Mouse (Mus musculus) MEL (cell line): ENCODE measurements around the gene Col7a1. TPM values are rescaled to one million over a fixed set of nuclear protein-coding genes. Genes with fewer than 3 reads are reported as not detected.

Experiments used
- DNase-seq: peaks from one replicate; pipeline ENCODE4 v3.0.0; 2011; ENCODE audit warnings: low read depth, low spot score
- H3K27ac ChIP-seq: 2 replicates; pipeline ENCODE4 v1.5.1; 2012; ENCODE audit warnings: low read depth, mild to moderate bottlenecking, control low read depth, low read length, moderate library complexity; ENCODE audit not compliant: control insufficient read depth
- H3K27me3 ChIP-seq, 2 experiments: fragments of 150-350 bp in 1 of 2; sonication (generic) in 1 of 2; 2 replicates each; pipeline ENCODE4 v1.6.1; 2012; ENCODE audit warnings: low read length in 2 of 2, mild to moderate bottlenecking in 2 of 2, improper control_type of control experiment in 1 of 2, moderate library complexity in 1 of 2; ENCODE audit not compliant: insufficient read depth in 2 of 2, control insufficient read depth in 1 of 2
- H3K36me3 ChIP-seq, 2 experiments: 2 replicates each; pipeline ENCODE4 v1.6.1; 2012 to 2014; ENCODE audit warnings: low read length in 2 of 2, improper control_type of control experiment in 1 of 2, inconsistent platforms in 1 of 2, mild to moderate bottlenecking in 1 of 2; ENCODE audit not compliant: insufficient read depth in 2 of 2, control insufficient read depth in 1 of 2
- H3K4me1 ChIP-seq, 2 experiments: fragments of 150-350 bp in 1 of 2; sonication (generic) in 1 of 2; 2 replicates each; pipeline ENCODE4 v1.6.1; 2012; ENCODE audit warnings: low read length in 2 of 2, improper control_type of control experiment in 1 of 2, mild to moderate bottlenecking in 1 of 2; ENCODE audit not compliant: insufficient read depth in 2 of 2, control insufficient read depth in 1 of 2
- H3K4me3 ChIP-seq, 2 experiments: fragments of 150-350 bp in 1 of 2; sonication (generic) in 1 of 2; 2 replicates each; pipeline ENCODE4 v1.5.1; 2012; ENCODE audit warnings: low read depth in 2 of 2, low read length in 2 of 2, mild to moderate bottlenecking in 2 of 2, moderate library complexity in 2 of 2, control low read depth in 1 of 2, improper control_type of control experiment in 1 of 2; ENCODE audit not compliant: control insufficient read depth in 1 of 2, insufficient read depth in 1 of 2
- H3K79me2 ChIP-seq: 2 replicates; pipeline ENCODE4 v1.6.1; 2012; ENCODE audit warnings: mild to moderate bottlenecking, low read length, moderate library complexity; ENCODE audit not compliant: control insufficient read depth, poor library complexity, insufficient read depth
- H3K9ac ChIP-seq: 2 replicates; pipeline ENCODE4 v1.6.1; 2012; ENCODE audit warnings: low read depth, mild to moderate bottlenecking, control low read depth, low read length, moderate library complexity; ENCODE audit not compliant: control insufficient read depth, poor library complexity, severe bottlenecking
- H3K9me3 ChIP-seq: fragments of 150-350 bp; sonication (generic); replicated peaks from 2 replicates; pipeline ENCODE4 v1.6.1; 2012; ENCODE audit warnings: mild to moderate bottlenecking, low read length, improper control_type of control experiment, moderate library complexity; ENCODE audit not compliant: insufficient read depth
- BHLHE40 ChIP-seq: IDR thresholded peaks from 2 replicates; pipeline ENCODE4 v1.6.1; 2012; ENCODE audit warnings: low read depth, mild to moderate bottlenecking, inconsistent platforms, low read length, improper control_type of control experiment, borderline replicate concordance
- CHD2 ChIP-seq: IDR thresholded peaks from 2 replicates; pipeline ENCODE4 v1.6.1; 2011; ENCODE audit warnings: low read length, improper control_type of control experiment
- CTCF ChIP-seq, 3 experiments: IDR thresholded peaks in 2 of 3; conservative IDR thresholded peaks in 1 of 3; 2 replicates each; pipeline ENCODE4 v1.5.1; 2011 to 2012; ENCODE audit warnings: low read length in 3 of 3, low read depth in 2 of 3, mild to moderate bottlenecking in 2 of 3, improper control_type of control experiment in 1 of 3, inconsistent platforms in 1 of 3, mixed read lengths in 1 of 3, moderate library complexity in 1 of 3; ENCODE audit not compliant: control insufficient read depth in 1 of 3, insufficient read depth in 1 of 3, poor library complexity in 1 of 3, severe bottlenecking in 1 of 3
- EP300 ChIP-seq, 2 experiments: IDR thresholded peaks; 2 replicates each; pipeline ENCODE4 v1.6.1; 2011; ENCODE audit warnings: improper control_type of control experiment in 2 of 2, low read length in 2 of 2, low read depth in 1 of 2, mild to moderate bottlenecking in 1 of 2
- ETS1 ChIP-seq: IDR thresholded peaks from 2 replicates; pipeline ENCODE4 v1.6.1; 2012; ENCODE audit warnings: low read depth, mild to moderate bottlenecking, inconsistent platforms, low read length, improper control_type of control experiment, moderate library complexity
- GATA1 ChIP-seq: IDR thresholded peaks from 2 replicates; pipeline ENCODE4 v1.6.1; 2011; ENCODE audit warnings: low read depth, low read length, improper control_type of control experiment
- HCFC1 ChIP-seq: IDR thresholded peaks from 2 replicates; pipeline ENCODE4 v1.6.1; 2012; ENCODE audit warnings: low read depth, mild to moderate bottlenecking, inconsistent platforms, low read length, improper control_type of control experiment, moderate library complexity
- JUND ChIP-seq: IDR thresholded peaks from 2 replicates; pipeline ENCODE4 v1.6.1; 2011; ENCODE audit warnings: low read depth, mild to moderate bottlenecking, improper control_type of control experiment, low read length
- MAFK ChIP-seq: IDR thresholded peaks from 2 replicates; pipeline ENCODE4 v1.6.1; 2011; ENCODE audit warnings: low read depth, mild to moderate bottlenecking, low read length, improper control_type of control experiment, borderline replicate concordance
- MAX ChIP-seq: IDR thresholded peaks from 2 replicates; pipeline ENCODE4 v1.6.1; 2011; ENCODE audit warnings: low read length, improper control_type of control experiment
- MEF2A ChIP-seq: IDR thresholded peaks from 2 replicates; pipeline ENCODE4 v1.6.1; 2014; ENCODE audit warnings: low read depth, mild to moderate bottlenecking, inconsistent platforms, low read length, improper control_type of control experiment; ENCODE audit not compliant: poor library complexity, insufficient replicate concordance, severe bottlenecking; ENCODE audit errors: extremely low read depth
- MYB ChIP-seq: IDR thresholded peaks from 2 replicates; pipeline ENCODE4 v1.6.1; 2011; ENCODE audit warnings: mild to moderate bottlenecking, low read depth, low read length, improper control_type of control experiment
- MYC ChIP-seq: IDR thresholded peaks from 2 replicates; pipeline ENCODE4 v1.6.1; 2011; ENCODE audit warnings: low read depth, mild to moderate bottlenecking, low read length, improper control_type of control experiment, moderate library complexity
- NRF1 ChIP-seq: IDR thresholded peaks from 2 replicates; pipeline ENCODE4 v1.6.1; 2014; ENCODE audit warnings: low read depth, mild to moderate bottlenecking, inconsistent platforms, low read length, improper control_type of control experiment, moderate library complexity; ENCODE audit not compliant: poor library complexity, insufficient read depth, severe bottlenecking
- POLR2AphosphoS5 ChIP-seq: IDR thresholded peaks from 2 replicates; pipeline ENCODE4 v1.6.1; 2012; ENCODE audit warnings: low read depth, borderline replicate concordance, mild to moderate bottlenecking, inconsistent platforms, low read length, moderate library complexity, mixed read lengths
- RAD21 ChIP-seq: IDR thresholded peaks from 2 replicates; pipeline ENCODE4 v1.6.1; 2011; ENCODE audit warnings: mild to moderate bottlenecking, low read depth, low read length, improper control_type of control experiment
- RCOR1 ChIP-seq: IDR thresholded peaks from 2 replicates; pipeline ENCODE4 v1.6.1; 2012; ENCODE audit warnings: low read depth, mild to moderate bottlenecking, inconsistent platforms, low read length, improper control_type of control experiment
- TAL1 ChIP-seq: IDR thresholded peaks from 2 replicates; pipeline ENCODE4 v1.6.1; 2012; ENCODE audit warnings: mild to moderate bottlenecking, inconsistent platforms, low read length, moderate library complexity, mixed read lengths
- TCF12 ChIP-seq: IDR thresholded peaks from 2 replicates; pipeline ENCODE4 v1.6.1; 2014; ENCODE audit warnings: low read depth, mild to moderate bottlenecking, inconsistent platforms, low read length, improper control_type of control experiment, moderate library complexity
- USF1 ChIP-seq: IDR thresholded peaks from 2 replicates; pipeline ENCODE4 v1.6.1; 2014; ENCODE audit warnings: low read depth, mild to moderate bottlenecking, inconsistent platforms, low read length, improper control_type of control experiment, moderate library complexity
- USF2 ChIP-seq, 2 experiments: IDR thresholded peaks; 2 replicates each; pipeline ENCODE4 v1.6.1; 2011 to 2012; ENCODE audit warnings: improper control_type of control experiment in 2 of 2, low read length in 2 of 2, borderline replicate concordance in 1 of 2, inconsistent platforms in 1 of 2, low read depth in 1 of 2, mild to moderate bottlenecking in 1 of 2; ENCODE audit not compliant: insufficient read depth in 1 of 2
- ZMIZ1 ChIP-seq: IDR thresholded peaks from 2 replicates; pipeline ENCODE4 v1.6.1; 2012; ENCODE audit warnings: low read depth, mild to moderate bottlenecking, inconsistent platforms, low read length, improper control_type of control experiment, moderate library complexity
- ZNF384 ChIP-seq: IDR thresholded peaks from 2 replicates; pipeline ENCODE4 v1.6.1; 2012; ENCODE audit warnings: low read depth, mild to moderate bottlenecking, inconsistent platforms, low read length, improper control_type of control experiment
- polyA plus RNA-seq, 2 experiments: library from polyadenylated mRNA; stranded (reverse) in 1 of 2; unstranded in 1 of 2; fragments of >175 nt in 1 of 2; fragments of >200 nt in 1 of 2; gene quantifications; 2 replicates each; pipeline versions ENCODE4 v1.2.1 to v1.2.4; 2012; ENCODE audit warnings: low replicate concordance in 2 of 2, low read depth in 1 of 2; ENCODE audit not compliant: insufficient read length in 2 of 2, insufficient read depth in 1 of 2, missing spikeins in 1 of 2
- total RNA-seq: library from RNA; depleted of rRNA; stranded (reverse); fragments of 300-350 nt; gene quantifications from 2 replicates; pipeline ENCODE4 v1.2.3, GENCODE M21; 2012

Gene Col7a1
- total and polyA plus RNA-seq, 3 experiments = 1.2 to 2.6 TPM; not detected in 1

DNA sequence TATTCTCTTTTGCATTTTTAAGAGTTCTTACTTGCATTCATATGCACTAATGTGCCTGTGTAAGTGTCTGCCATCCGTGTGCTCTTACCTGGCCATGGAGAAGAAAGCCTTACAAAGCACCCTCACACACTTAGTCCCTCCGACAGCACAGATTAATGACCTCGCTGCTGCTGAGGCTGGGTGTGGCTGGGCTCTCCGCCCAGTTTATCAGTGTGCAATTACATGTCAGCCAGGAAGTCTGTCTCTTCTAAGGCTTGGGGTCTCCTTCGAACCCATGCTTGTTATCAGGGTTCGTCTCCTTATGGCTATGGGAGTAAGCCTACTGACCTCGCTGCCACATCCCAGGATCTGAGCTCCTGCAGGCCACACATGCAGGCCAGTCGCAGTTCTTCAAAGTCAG lies 62.0 kb downstream of the Col7a1 start:
- no peaks in the 10 kb centered on the region for H3K9me3 ChIP-seq
- H3K9ac ChIP-seq = no peak overlapping the region; the same call in 1 of the 2 replicates
- peaks cover 0 to 6% of the 10 kb centered on the region in 2 experiments; a peak in 2 of 4 replicates for H3K36me3 ChIP-seq
- TF ChIP-seq GATA1 = peak; percentile 58
- TF ChIP-seq RCOR1 = peak; percentile 57; the same call in 1 of the 2 replicates
- no peak for TF ChIP-seq CHD2
- H3K4me1 ChIP-seq = peaks cover 0 to 6% of the 10 kb centered on the region in 2 experiments; a peak in 1 of 4 replicates
- H3K79me2 ChIP-seq = no peaks in the 10 kb centered on the region
- peak overlapping the region; percentile 5 to 26; a peak in 2 of 4 replicates for H3K4me3 ChIP-seq
- no peaks in the 10 kb centered on the region for H3K27me3 ChIP-seq
- peak overlapping the region; percentile 13; the same call in 1 of the 2 replicates for H3K27ac ChIP-seq
- DNase-seq = peak; percentile 71

DNA sequence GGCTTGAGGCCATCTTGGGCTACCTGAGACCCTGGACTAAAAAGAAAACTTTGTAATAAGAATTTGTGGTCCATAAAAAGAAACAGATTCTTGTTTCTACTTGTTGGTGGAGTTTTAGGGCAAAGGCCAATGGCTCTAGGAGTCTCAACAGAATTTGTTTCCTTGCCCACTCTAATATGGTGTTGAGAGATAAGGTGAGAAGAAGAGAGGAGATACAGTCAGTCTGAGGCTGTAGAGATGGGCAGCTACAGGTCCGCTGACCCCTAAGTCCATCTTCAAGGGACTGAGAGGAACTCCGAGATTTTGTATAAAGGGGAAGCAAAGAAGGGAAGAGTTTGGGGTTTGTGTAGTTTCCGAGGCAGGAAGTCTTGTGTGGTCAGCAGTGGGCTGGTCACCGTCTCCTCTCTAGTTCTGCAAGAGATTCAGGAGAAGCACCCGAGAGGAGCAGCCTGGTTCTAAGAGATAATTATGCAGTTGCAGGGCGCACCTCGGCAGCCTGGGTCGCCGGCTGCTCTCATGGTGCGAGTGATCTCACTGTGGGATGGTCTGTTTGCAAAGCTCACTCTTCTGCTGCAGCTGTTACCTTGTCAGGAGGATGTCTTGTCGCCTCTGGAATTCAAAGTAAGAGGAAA lies 63.7 kb downstream of the Col7a1 start:
- Histone ChIP-seq H3K9ac (no peak overlapping the region), H3K27me3 (no peaks in the 10 kb centered on the region), H3K4me3 (no peak overlapping the region), H3K36me3 (peaks cover 0 to 6% of the 10 kb centered on the region in 2 experiments; a peak in 2 of 4 replicates), H3K9me3 (no peaks in the 10 kb centered on the region), H3K79me2 (no peaks in the 10 kb centered on the region), H3K4me1 (peaks cover 0 to 6% of the 10 kb centered on the region in 2 experiments; a peak in 1 of 4 replicates), H3K27ac (no peak overlapping the region)
- no peak for DNase-seq
- TF ChIP-seq JUND (no peak), MAX (no peak), CTCF (IDR thresholded peaks at IDR 0.05 in 2 of 3, conservative IDR thresholded peaks at IDR 0.05 in 1 of 3; ENCODE audit: control insufficient read depth in 1 of 3, insufficient read depth in 1 of 3, low read depth in 2 of 3, low read length in 3 of 3, poor library complexity in 1 of 3, severe bottlenecking in 1 of 3) (no peak), NRF1 (no peak), HCFC1 (no peak), MEF2A (no peak), ZNF384 (no peak), BHLHE40 (no peak), POLR2AphosphoS5 (no peak), CHD2 (no peak), TCF12 (no peak), RCOR1 (no peak)

DNA sequence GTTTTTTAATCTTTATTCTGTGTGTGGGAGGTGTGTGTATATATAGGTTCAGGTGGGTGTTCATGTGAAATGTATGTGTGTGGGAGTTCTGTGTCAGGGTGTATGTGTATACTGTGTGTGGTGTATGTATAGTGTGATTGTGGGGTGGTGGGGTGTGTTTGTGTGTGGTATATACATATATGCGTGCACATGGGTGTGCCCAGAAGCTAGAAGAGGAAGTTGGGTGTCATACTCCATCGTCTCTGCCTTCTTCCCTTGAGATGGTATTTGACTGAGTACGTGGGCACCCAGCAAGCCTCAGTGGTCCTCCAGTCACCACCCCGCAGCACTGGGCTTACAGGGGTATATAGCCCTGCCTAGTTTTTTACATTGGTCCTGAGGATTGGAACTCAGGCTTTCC lies 68.0 kb downstream of the Col7a1 start:
- Histone ChIP-seq H3K36me3 (no peaks in the 10 kb centered on the region), H3K79me2 (no peaks in the 10 kb centered on the region), H3K27me3 (no peaks in the 10 kb centered on the region), H3K4me3 (no peak overlapping the region), H3K9me3 (no peaks in the 10 kb centered on the region), H3K4me1 (no peaks in the 10 kb centered on the region), H3K9ac (no peak overlapping the region), H3K27ac (no peak overlapping the region)
- DNase-seq = peak; percentile 59
- TF ChIP-seq ZMIZ1 = no peak
- no peak for TF ChIP-seq MYB
- TF ChIP-seq ETS1 = no peak
- no peak for TF ChIP-seq CHD2
- no peak for TF ChIP-seq USF1
- TF ChIP-seq MYC = no peak
- no peak for TF ChIP-seq TAL1
- no peak for TF ChIP-seq CTCF (IDR thresholded peaks at IDR 0.05 in 2 of 3, conservative IDR thresholded peaks at IDR 0.05 in 1 of 3; ENCODE audit: control insufficient read depth in 1 of 3, insufficient read depth in 1 of 3, low read depth in 2 of 3, low read length in 3 of 3, poor library complexity in 1 of 3, severe bottlenecking in 1 of 3)
- no peak for TF ChIP-seq BHLHE40
- TF ChIP-seq EP300 (IDR thresholded peaks at IDR 0.05; ENCODE audit: low read depth in 1 of 2, low read length in 2 of 2) = no peak
- no peak for TF ChIP-seq JUND
- no peak for TF ChIP-seq USF2 (IDR thresholded peaks at IDR 0.05; ENCODE audit: borderline replicate concordance in 1 of 2, insufficient read depth in 1 of 2, low read depth in 1 of 2, low read length in 2 of 2)
- no peak for TF ChIP-seq MAFK
- no peak for TF ChIP-seq MAX
- no peak for TF ChIP-seq RAD21
